Mouse (Mus musculus): Measurements from ENCODE around the gene Lpcat1.

DNA sequence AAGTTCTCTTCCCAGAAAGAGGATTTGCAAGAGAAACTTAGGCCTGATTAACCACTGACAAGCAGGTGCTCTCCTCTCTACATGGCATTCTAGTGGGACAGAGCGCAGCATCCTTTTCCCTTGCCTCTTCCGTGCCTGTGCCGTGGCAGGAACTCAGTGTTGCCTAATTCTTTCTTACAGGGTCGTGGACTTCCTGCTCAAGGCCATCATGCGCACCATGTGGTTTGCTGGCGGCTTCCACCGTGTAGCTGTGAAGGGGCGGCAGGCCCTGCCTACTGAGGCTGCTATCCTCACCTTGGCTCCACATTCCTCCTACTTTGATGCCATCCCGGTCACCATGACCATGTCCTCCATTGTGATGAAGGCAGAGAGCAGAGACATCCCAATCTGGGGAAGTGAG lies 21.7 kb downstream of the Lpcat1 start:
- no peak for TF ChIP-seq CTCF (IDR thresholded peaks at IDR 0.05; ENCODE audit: low read depth, low read length)
- TF ChIP-seq GATA1 (IDR thresholded peaks at IDR 0.05; ENCODE audit: borderline replicate concordance, low read length): no peak
- no peak for TF ChIP-seq TAL1 (conservative IDR thresholded peaks at IDR 0.05; ENCODE audit: low read depth, low read length)
- TF ChIP-seq POLR2AphosphoS5 (IDR thresholded peaks at IDR 0.05; ENCODE audit: insufficient replicate concordance, low read depth, low read length): no peak
- no peak for TF ChIP-seq GATA2 (IDR thresholded peaks at IDR 0.05; ENCODE audit: borderline replicate concordance, low read depth, low read length)
